Mouse (Mus musculus) retina, postnatal 1 day (tissue): ENCODE measurements around the gene Pcf11.
A peak's percentile ranks its signal among the peaks of the same experiment; 100 is the strongest.

ENCODE experiments used
- DNase-seq: peaks from one replicate; pipeline ENCODE4 v3.0.0-alpha.2; 2012

Pcf11 gene

DNA sequence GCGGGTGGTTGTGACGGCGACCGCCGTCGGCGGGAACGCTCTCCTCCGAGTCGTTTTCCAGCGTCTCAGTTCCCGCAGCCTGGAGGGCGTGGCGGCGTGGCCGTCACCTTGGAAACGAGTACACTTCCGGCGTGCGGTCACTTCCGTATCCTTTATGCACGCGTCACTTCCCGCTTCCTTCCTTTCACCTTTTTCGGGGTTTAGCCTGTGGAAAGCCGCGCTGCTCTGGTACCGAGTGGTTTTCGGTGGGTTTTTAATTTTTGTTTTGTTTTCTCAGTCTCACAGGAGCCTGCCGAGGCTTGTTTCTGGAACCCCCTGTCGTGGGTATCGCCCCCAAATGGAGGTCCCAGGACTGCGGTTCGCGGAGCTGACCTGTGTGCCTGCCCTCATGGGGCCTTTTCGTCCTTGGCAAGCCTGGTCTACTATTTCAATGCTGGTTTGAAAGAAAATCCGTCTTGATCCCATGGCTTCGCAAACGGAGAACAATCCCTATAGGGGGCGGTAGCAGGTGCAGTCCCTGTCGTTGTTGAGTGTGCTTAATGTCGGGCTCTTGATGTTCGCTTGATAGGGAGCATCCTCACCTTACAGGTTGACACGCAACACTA, 32.6 kb downstream of the Pcf11 start, which contains the start of gene Ankrd42:
Gene Ankrd42 (minus strand): TSS at position 122 of the 605 bp plus-strand sequence.
- peak; percentile 95 for DNase-seq

DNA sequence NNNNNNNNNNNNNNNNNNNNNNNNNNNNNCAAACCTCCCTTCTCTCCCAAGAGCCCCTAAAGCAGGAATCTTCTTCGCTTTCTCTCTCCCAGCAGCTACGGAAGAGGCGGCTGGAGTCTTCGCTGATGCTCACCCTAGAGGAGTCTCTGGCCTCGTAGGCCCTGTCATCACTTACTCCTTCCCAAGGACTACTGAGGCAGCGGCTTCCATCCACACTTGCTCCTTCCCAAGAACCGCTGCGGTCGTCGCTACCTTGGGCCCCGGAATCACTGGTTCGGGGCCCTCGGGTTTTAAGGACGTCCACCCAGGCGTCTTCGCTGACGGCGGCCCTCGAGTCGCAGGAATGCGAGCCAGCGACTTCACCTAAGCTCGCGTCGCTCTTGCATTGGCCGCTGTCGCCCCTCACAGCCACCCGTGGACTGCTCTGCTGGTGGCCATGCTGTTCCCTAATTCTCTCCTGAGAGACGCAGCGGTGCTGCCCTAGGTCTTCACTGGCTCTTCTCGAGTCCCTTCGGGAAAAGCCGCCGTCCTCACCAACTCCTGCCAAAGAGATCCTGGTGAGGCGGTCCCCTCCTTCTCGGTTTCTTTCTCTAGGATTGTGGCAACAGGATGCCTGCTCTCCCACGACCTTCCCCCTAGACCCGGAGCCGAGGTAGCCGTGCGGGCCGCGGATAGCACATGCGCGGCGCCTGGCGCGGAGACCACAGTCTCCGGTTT, 33.3 kb downstream of the Pcf11 start:
- DNase-seq = no peak

DNA sequence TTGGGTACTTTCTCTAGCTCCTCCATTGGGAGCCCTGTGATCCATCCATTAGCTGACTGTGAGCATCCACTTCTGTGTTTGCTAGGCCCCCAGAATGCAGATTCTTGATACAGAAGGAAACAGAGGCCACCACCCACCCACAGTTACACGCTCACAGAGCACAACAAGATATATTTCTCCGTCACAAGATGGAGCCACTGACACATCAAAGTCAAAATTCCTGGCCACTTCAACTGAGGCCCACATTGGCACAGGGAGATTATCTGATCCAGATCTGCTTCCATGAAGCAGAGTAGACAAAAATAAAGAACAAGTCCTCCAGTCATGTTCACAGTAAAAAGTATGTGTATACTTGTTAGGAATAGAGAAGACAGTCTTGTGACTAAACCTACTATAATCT, 39.6 kb downstream of the Pcf11 start:
- peak; percentile 40 for DNase-seq

DNA sequence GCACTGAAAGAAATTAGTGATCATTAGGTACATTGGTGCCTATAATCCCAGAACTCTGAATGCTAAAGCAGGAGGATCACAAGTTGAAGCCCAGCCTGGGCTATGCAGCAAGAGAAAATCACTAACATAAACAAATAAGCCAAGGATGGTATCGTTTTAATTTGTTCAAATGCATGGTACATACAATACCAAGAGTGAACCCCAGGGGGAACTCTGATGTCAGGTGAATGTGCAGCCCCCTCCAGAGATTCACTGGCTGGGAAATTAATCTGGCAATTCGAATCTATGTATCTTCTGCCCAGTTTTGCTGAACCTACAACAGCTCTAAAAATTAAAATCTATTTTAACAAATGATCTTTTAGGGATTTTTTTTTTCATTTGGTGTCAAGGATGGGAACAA, 45.2 kb downstream of the Pcf11 start:
- peak; percentile 23 for DNase-seq

DNA sequence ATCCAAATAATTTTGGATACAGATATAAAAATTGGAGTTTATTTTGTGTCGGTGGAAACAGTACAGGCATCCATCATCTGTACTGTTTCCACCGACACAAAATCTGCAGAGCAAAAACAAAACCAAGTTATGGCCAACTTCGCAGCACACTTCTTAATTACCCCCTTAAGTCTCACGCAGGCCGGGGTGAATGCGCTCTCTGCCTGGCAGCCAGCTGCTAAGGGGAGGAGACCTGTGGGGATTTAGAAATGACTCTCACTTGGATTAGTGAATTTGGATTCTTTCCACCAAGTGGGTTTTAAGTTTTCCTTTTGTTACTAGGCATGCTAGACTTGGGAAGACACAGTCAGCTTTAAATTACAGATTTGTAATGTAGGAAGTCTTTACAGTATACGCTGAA, 58.9 kb downstream of the Pcf11 start:
- DNase-seq = no peak

DNA sequence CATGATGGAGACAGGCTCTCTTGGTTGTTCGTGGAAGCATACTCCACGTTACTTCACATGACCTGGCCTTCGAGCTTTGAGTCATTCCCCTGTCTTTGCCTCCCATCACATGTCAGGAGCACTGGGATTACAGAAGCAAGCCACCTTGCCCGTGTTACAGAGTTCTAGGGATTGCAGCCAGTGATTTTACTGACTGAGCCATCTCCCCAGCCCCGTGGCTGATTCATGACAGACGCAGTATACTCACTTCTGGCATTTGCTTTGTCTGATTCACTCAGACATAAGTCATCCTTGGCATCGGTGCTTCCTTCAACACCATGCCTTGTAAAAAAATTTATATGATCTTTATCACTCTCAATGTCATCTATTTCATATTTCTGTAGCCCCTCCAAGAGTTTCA, 64.8 kb downstream of the Pcf11 start:
- no peak for DNase-seq
